Mouse (Mus musculus) gastrocnemius, adult 2 months (tissue): Measurements from ENCODE around the gene Cep57l1. TPM values are rescaled to one million over a fixed set of nuclear protein-coding genes. Genes with fewer than 3 reads are reported as not detected.
"Not testable (repeated sequence)": the region's sequence is repeated elsewhere in the genome, so short reads cannot be mapped to it uniquely, and the experiment has no call there.

ENCODE experiments used
- DNase-seq: peaks from one replicate; pipeline ENCODE4 v3.0.0; 2022
- H3K27ac ChIP-seq: fragments of 200-600 bp; 2 replicates; pipeline ENCODE4 v1.8.1; 2022; ENCODE audit warnings: mild to moderate bottlenecking
- H3K4me3 ChIP-seq: fragments of 200-600 bp; 2 replicates; pipeline ENCODE4 v1.8.1; 2022; ENCODE audit warnings: mild to moderate bottlenecking, moderate library complexity
- CTCF ChIP-seq: fragments of 200-600 bp; IDR thresholded peaks from 2 replicates; pipeline ENCODE4 v1.8.1; 2022; ENCODE audit warnings: antibody characterized with exemption, mild to moderate bottlenecking, moderate library complexity
- intact Hi-C: fragments of 180-260 bp; cut with DNase I; formaldehyde crosslinking; loops from one replicate; pipeline ENCODE4 v1.15.1; 2025
- total RNA-seq, 2 experiments: library from RNA; stranded (reverse); gene quantifications; 2 replicates each; pipeline ENCODE4 v1.2.3; 2021

The Cep57l1 gene
- total RNA-seq, 2 experiments from 2014 or later, result 2.7 to 3.1 TPM

DNA sequence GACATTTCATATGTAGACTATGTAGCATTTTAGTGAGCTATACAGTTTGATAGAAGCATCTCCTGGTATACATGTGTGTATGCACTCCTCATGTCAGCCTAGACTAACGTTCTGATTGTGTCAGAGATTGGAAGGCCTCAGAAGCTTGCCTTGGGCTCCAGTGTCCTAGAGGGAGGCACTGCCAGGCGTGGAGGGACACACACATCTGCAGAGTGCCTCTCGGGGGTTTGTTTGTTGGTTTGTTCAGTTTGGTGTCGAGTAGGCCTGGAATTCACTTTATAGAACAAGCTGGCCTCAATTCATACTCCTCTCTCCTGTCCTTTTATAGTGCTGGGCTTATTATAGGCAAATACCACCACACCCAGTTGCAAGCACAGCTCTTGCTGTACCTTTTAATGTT, 16.3 kb upstream of the Cep57l1 start:
- Histone ChIP-seq H3K27ac (no peak overlapping the region), H3K4me3 (no peak overlapping the region)
- intact Hi-C loops, result no loop called here
- no peak for TF ChIP-seq CTCF
- no peak for DNase-seq

- no peak for TF ChIP-seq CTCF
- Histone ChIP-seq H3K4me3 (no peak overlapping the region), H3K27ac (peak overlapping the region; percentile 56)
- peak; percentile 68 for DNase-seq
- intact Hi-C loops, result no loop called here
Observed at GRCm38 (mm10) chr10:41825041-41825440, 15.4 kb upstream of the Cep57l1 start.

DNA sequence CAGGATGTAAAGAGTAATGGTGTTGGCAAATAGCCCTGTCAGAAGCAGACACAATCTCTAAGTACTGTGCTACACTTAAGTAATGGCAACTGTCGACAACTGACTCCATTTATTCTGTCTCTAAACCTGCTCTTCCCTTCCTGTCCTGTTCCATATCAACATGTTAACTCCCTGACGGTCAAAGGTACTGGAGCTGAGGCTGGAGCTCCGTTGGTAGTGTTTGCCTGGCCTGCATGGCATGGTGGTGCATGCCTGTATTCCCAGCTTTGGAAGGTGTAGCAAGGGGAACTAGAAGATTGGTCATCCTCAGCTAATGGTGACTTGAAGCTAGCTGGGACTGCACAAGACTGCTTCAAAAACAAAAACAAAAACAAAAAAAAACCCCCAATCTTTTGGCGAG, 14.2 kb upstream of the Cep57l1 start:
- Histone ChIP-seq H3K4me3 (no peak overlapping the region), H3K27ac (peak overlapping the region; percentile 12)
- intact Hi-C loops, result no loop called here
- no peak for DNase-seq
- no peak for TF ChIP-seq CTCF

DNA sequence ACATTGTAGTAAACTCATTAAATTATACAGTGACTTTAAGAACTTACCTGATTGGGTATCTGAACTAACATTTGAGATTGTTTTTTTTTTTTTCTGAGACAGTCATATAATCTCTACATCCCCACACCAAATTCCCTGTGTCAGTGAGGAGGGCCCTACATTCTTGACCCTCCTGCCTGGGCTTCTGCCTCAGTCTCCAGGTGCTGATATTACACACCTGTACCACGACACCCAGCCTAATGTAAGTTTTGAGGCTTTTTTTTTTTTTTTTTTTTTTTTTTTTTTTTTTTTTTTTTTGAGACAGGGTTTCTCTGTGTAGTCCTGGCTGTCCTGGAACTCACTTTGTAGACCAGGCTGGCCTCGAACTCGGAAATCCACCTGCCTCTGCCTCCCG, 13.6 kb upstream of the Cep57l1 start:
- DNase-seq, intact Hi-C loops, H3K4me3 ChIP-seq: not testable (repeated sequence)
- H3K27ac ChIP-seq, result peak overlapping the region; percentile 77

DNA sequence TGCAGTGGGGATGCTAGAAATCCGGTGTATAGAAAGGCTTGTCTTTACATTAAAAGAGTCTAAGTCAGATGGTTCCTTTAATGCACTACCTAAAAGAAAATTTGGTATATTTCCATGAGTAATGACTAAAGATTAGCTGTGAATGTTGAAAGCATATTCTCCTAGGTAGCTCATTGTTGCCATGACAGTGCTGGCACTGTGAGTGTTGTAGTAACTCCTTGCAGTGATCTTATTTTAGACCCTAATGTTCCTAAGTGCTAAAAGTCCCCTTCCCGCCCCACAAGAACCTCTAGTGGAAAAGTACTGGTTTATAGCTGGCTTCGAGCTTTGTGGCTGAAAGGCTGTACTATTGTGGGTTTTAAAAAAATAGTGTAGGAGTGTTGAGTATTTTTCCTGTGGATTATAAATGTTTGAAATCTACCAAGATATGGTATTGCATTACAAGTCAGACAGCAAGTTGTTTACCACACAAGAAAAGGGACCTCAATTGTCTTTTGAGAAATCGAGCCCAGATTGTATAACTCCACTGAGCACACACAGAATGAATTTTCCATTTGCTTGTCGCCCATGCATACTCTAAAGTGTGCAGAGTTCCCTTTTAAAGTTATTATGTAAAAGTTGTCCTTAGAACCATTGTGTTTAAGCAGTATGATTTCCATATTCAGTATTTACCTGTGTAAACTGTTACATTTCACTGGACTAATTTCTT, 13.1 kb upstream of the Cep57l1 start:
- no peak for DNase-seq
- no peak for TF ChIP-seq CTCF
- H3K27ac ChIP-seq, result peak overlapping the region; percentile 77
- no peak overlapping the region for H3K4me3 ChIP-seq
- intact Hi-C loops, result no loop called here

- H3K27ac ChIP-seq, result peak overlapping the region; percentile 77; the same call in 1 of the 2 replicates
- no peak for DNase-seq
- no peak for TF ChIP-seq CTCF
- no peak overlapping the region for H3K4me3 ChIP-seq
- intact Hi-C loops, result no loop called here
Observed at GRCm38 (mm10) chr10:41821171-41821570, 11.5 kb upstream of the Cep57l1 start.

DNA sequence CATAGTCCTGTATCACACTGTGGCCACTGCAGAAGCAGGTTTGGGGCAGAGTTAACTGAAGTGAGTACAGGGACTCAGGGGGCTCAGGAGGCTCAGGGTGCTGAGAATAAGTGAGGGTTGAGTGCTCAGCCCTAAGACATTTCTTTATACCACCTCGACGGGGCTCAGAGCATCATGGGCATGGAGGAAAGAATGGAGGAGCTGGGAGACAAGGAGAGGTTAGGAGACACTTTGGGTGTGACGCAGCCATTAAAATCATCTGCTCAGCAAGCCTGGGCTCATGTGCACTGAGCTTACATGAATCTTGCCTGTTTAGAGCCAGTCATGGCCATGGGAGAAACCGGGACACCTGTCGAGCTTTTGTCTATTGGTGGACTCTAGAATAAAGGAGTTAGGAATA, 10.7 kb upstream of the Cep57l1 start:
- no peak for TF ChIP-seq CTCF
- H3K27ac ChIP-seq, result peak overlapping the region; percentile 84
- H3K4me3 ChIP-seq, result no peak overlapping the region
- intact Hi-C loops, result no loop called here
- no peak for DNase-seq

DNA sequence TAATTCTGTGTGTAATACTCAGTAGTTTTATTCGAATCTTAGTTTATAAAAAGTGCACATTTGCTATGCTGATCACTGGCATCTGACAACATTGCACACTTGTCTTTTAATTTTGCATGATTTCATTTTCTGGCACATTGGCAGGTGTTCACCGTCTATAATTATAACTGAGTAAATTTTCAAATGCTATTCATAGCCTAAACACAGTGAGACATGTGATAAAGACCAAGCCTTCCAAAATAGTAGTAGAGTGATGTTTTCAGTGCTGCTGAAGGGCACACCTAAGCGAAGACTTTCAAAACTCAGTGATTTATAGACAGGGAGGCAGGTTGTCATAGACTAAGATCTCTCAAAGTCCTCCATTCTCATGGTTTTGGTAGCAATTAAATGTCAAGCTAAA, 9.6 kb upstream of the Cep57l1 start:
- intact Hi-C loops, result no loop called here
- no peak for DNase-seq
- H3K27ac ChIP-seq, result peak overlapping the region; percentile 84
- TF ChIP-seq CTCF, result no peak
- no peak overlapping the region for H3K4me3 ChIP-seq

DNA sequence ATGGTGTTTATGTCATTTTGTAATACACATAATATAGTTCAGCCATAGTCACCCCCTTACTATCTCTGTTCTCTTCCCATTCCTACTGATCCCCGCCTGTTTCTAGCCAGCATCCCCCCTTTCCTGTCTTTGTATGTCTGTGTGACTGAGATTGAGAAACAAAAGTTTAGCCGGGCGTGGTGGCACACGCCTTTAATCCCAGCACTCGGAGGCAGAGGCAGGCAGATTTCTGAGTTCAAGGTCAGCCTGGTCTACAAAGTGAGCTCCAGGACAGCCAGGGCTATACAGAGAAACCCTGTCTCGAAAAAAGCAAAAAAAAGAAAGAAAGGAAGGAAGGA, 9.0 kb upstream of the Cep57l1 start:
- peak overlapping the region; percentile 84 for H3K27ac ChIP-seq
- DNase-seq, intact Hi-C loops, H3K4me3 ChIP-seq: not testable (repeated sequence)

DNA sequence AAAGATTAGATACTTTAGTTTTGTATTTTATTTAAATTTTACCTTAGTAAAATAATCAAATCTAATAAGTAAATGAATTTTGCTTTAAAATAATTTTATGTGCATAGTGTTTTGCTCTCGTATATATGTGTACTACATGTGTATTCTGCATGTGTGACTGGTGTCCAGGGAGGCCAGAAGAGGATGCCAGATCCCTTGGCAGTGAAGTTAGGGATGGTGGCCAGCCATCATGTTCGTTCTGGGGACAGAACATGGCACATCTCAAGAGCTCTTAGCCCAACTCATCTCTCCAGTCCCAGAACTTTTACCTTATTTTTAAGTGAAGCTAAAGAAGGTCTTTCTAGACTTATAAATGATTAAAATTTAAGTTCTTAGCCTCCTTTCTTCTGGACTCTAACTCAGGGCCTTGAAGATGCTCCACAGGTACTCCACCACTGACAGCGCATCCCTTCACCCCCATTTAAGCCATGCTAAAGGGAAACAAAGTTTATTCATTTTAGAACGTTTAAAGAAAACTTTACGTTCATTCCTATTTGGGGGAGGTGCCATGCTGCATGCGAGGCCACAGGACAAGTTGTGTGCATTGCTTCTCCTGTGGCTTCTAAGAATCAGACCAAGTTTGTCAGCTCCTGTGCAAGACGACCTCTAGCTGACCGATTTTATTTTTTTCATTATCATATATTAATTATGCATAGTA, 8.5 kb upstream of the Cep57l1 start:
- intact Hi-C loops, result no loop called here
- DNase-seq, result no peak
- TF ChIP-seq CTCF, result no peak
- H3K27ac ChIP-seq, result peak overlapping the region; percentile 84
- no peak overlapping the region for H3K4me3 ChIP-seq

DNA sequence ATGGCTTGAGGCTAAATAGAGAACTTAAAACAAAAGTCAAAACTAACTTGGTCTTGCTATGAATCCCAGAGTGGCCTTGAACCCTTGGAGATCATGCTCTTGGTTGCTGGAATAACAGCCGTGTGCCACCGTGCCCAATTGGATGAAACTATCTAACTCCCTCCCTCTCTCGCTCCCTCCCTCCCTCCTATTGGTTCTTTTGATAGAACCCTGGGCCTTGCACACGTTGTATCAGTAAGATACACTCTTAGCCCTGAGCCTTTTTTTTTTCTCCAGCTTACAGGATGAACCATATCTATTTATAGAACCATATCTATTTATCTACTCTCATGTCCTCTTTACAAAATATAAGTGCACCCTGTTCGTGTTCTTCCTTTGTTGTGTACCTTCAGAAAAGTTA, 6.8 kb upstream of the Cep57l1 start:
- DNase-seq, result no peak
- H3K27ac ChIP-seq, result peak overlapping the region; percentile 84
- TF ChIP-seq CTCF, result no peak
- H3K4me3 ChIP-seq, result no peak overlapping the region
- intact Hi-C loops, result no loop called here

- no peak overlapping the region for H3K4me3 ChIP-seq
- intact Hi-C loops, result no loop called here
- peak overlapping the region; percentile 48 for H3K27ac ChIP-seq
- no peak for DNase-seq
- TF ChIP-seq CTCF, result no peak
Observed at GRCm38 (mm10) chr10:41814305-41814853, 4.7 kb upstream of the Cep57l1 start.

GRCm38 (mm10) chr10:41812566-41812965, 2.9 kb upstream of the Cep57l1 start:
- no peak for TF ChIP-seq CTCF
- DNase-seq, result no peak
- peak overlapping the region; percentile 93 for H3K4me3 ChIP-seq
- H3K27ac ChIP-seq, result peak overlapping the region; percentile 97
- intact Hi-C loops, result no loop called here
